Mouse (Mus musculus): ENCODE measurements around the gene Jup. TPM values are rescaled to one million over a fixed set of nuclear protein-coding genes. Genes with fewer than 3 reads are reported as not detected.
"Not testable (repeated sequence)": the region's sequence is repeated elsewhere in the genome, so short reads cannot be mapped to it uniquely, and the experiment has no call there.

Jup gene
- polyA plus RNA-seq, 1 experiment from 2014 or later = 107 TPM

- not testable (repeated sequence) for DNase-seq (ENCODE audit: low spot score)
Measured at GRCm38 (mm10) chr11:100361059-100361458, 36.5 kb downstream of the Jup start.

GRCm38 (mm10) chr11:100360175-100360574, 37.4 kb downstream of the Jup start:
- Histone ChIP-seq H3K4me2 (ENCODE audit: low read depth, low read length) (no peak overlapping the region), H3K27me3 (replicated peaks; ENCODE audit: control insufficient read depth, insufficient read depth, low read length) (peaks cover 33% of the 10 kb centered on the region), H3K4me3 (ENCODE audit: low read depth, low read length) (no peak overlapping the region), H3K4me1 (ENCODE audit: control insufficient read depth, insufficient read depth, low read length) (no peaks in the 10 kb centered on the region), H3K9ac (ENCODE audit: low read depth, low read length) (no peak overlapping the region), H3K27ac (replicated peaks; ENCODE audit: low read depth, low read length) (no peak overlapping the region), H3K9me3 (ENCODE audit: control insufficient read depth, low read length) (no peaks in the 10 kb centered on the region), H3K36me3 (ENCODE audit: control insufficient read depth, insufficient read depth, low read length) (no peaks in the 10 kb centered on the region)
- DNase-seq (ENCODE audit: low spot score) = no peak
- WGBS = 79% methylated on average over 6 of the region's 6 CpGs
- ATAC-seq (ENCODE audit: low read depth) = no peak

More at GRCm38 (mm10) chr11:100361059-100361458, 36.5 kb downstream of the Jup start:
- H3K4me1 ChIP-seq (ENCODE audit: control insufficient read depth, insufficient read depth, low read length); H3K9me3 ChIP-seq (ENCODE audit: control insufficient read depth, low read length); H3K4me2 ChIP-seq (ENCODE audit: low read depth, low read length); H3K4me3 ChIP-seq (ENCODE audit: low read depth, low read length); H3K9ac ChIP-seq (ENCODE audit: low read depth, low read length); ATAC-seq (ENCODE audit: low read depth); H3K27ac ChIP-seq (replicated peaks; ENCODE audit: low read depth, low read length); H3K36me3 ChIP-seq (ENCODE audit: control insufficient read depth, insufficient read depth, low read length): not testable (repeated sequence)
- no CpG with 5 or more reads among the region's 13 CpGs for WGBS
- peaks cover 24% of the 10 kb centered on the region for H3K27me3 ChIP-seq (replicated peaks; ENCODE audit: control insufficient read depth, insufficient read depth, low read length)

- no peak for DNase-seq (ENCODE audit: low spot score)
- Histone ChIP-seq H3K9me3 (ENCODE audit: control insufficient read depth, low read length) (no peaks in the 10 kb centered on the region), H3K27me3 (replicated peaks; ENCODE audit: control insufficient read depth, insufficient read depth, low read length) (peaks cover 59% of the 10 kb centered on the region), H3K4me3 (ENCODE audit: low read depth, low read length) (no peak overlapping the region), H3K27ac (replicated peaks; ENCODE audit: low read depth, low read length) (no peak overlapping the region), H3K36me3 (ENCODE audit: control insufficient read depth, insufficient read depth, low read length) (no peaks in the 10 kb centered on the region), H3K4me2 (ENCODE audit: low read depth, low read length) (no peak overlapping the region), H3K4me1 (ENCODE audit: control insufficient read depth, insufficient read depth, low read length) (0 out of 2 replicates have a peak, but pooled peaks cover 3% of the 10 kb centered on the region), H3K9ac (ENCODE audit: low read depth, low read length) (no peak overlapping the region)
- WGBS = 51% methylated on average over 5 of the region's 5 CpGs
- ATAC-seq (ENCODE audit: low read depth) = no peak
Measured at GRCm38 (mm10) chr11:100357408-100357807, 40.2 kb downstream of the Jup start.

GRCm38 (mm10) chr11:100356819-100357211, 40.7 kb downstream of the Jup start:
- peaks cover 59% of the 10 kb centered on the region for H3K27me3 ChIP-seq (replicated peaks; ENCODE audit: control insufficient read depth, insufficient read depth, low read length)
- 21% methylated on average over 9 of the region's 9 CpGs for WGBS
- DNase-seq (ENCODE audit: low spot score) (no peak), ATAC-seq (ENCODE audit: low read depth) (no peak)
- H3K27ac ChIP-seq (replicated peaks; ENCODE audit: low read depth, low read length) = no peak overlapping the region
- no peak overlapping the region for H3K9ac ChIP-seq (ENCODE audit: low read depth, low read length)
- H3K4me1 ChIP-seq (ENCODE audit: control insufficient read depth, insufficient read depth, low read length) = 0 out of 2 replicates have a peak, but pooled peaks cover 6% of the 10 kb centered on the region
- H3K36me3 ChIP-seq (ENCODE audit: control insufficient read depth, insufficient read depth, low read length) = no peaks in the 10 kb centered on the region
- H3K4me3 ChIP-seq (ENCODE audit: low read depth, low read length) = peak overlapping the region; percentile 52
- H3K4me2 ChIP-seq (ENCODE audit: low read depth, low read length) = peak overlapping the region; percentile 98
- no peaks in the 10 kb centered on the region for H3K9me3 ChIP-seq (ENCODE audit: control insufficient read depth, low read length)

- Histone ChIP-seq H3K36me3 (ENCODE audit: control insufficient read depth, insufficient read depth, low read length) (no peaks in the 10 kb centered on the region), H3K4me3 (ENCODE audit: low read depth, low read length) (peak within 1 kb of the TSS; percentile 52), H3K4me2 (ENCODE audit: low read depth, low read length) (peak within 1 kb of the TSS; percentile 98), H3K4me1 (ENCODE audit: control insufficient read depth, insufficient read depth, low read length) (0 out of 2 replicates have a peak, but pooled peaks cover 6% of the 10 kb centered on the region), H3K9ac (ENCODE audit: low read depth, low read length) (peak within 1 kb of the TSS; percentile 61), H3K27me3 (replicated peaks; ENCODE audit: control insufficient read depth, insufficient read depth, low read length) (peaks cover 59% of the 10 kb centered on the region), H3K9me3 (ENCODE audit: control insufficient read depth, low read length) (no peaks in the 10 kb centered on the region), H3K27ac (replicated peaks; ENCODE audit: low read depth, low read length) (no peak within 1 kb of the TSS)
- DNase-seq (ENCODE audit: low spot score) = peak; percentile 82
- 2% methylated on average over 46 of the region's 49 CpGs for WGBS
- ATAC-seq (ENCODE audit: low read depth) = peak; percentile 72
Measured at GRCm38 (mm10) chr11:100355972-100356818, 41.4 kb downstream of the Jup start, which contains the start of gene Hap1. Gene Hap1, minus strand, starts transcription at chr11:100356128.

- no peak overlapping the region for H3K27ac ChIP-seq (replicated peaks; ENCODE audit: low read depth, low read length)
- H3K9ac ChIP-seq (ENCODE audit: low read depth, low read length) = peak overlapping the region; percentile 61
- peak; percentile 36 for DNase-seq (ENCODE audit: low spot score)
- no peaks in the 10 kb centered on the region for H3K9me3 ChIP-seq (ENCODE audit: control insufficient read depth, low read length)
- H3K27me3 ChIP-seq (replicated peaks; ENCODE audit: control insufficient read depth, insufficient read depth, low read length) = peaks cover 59% of the 10 kb centered on the region
- WGBS = 2% methylated on average over 43 of the region's 54 CpGs
- H3K4me2 ChIP-seq (ENCODE audit: low read depth, low read length) = peak overlapping the region; percentile 98
- ATAC-seq (ENCODE audit: low read depth) = peak; percentile 38; the same call in 1 of the 2 replicates
- 0 out of 2 replicates have a peak, but pooled peaks cover 6% of the 10 kb centered on the region for H3K4me1 ChIP-seq (ENCODE audit: control insufficient read depth, insufficient read depth, low read length)
- H3K4me3 ChIP-seq (ENCODE audit: low read depth, low read length) = peak overlapping the region; percentile 52
- H3K36me3 ChIP-seq (ENCODE audit: control insufficient read depth, insufficient read depth, low read length) = no peaks in the 10 kb centered on the region
Measured at GRCm38 (mm10) chr11:100355151-100355951, 42.2 kb downstream of the Jup start.

GRCm38 (mm10) chr11:100352076-100352857, 45.3 kb downstream of the Jup start:
- H3K4me1 ChIP-seq (ENCODE audit: control insufficient read depth, insufficient read depth, low read length) = 0 out of 2 replicates have a peak, but pooled peaks cover 6% of the 10 kb centered on the region
- DNase-seq (ENCODE audit: low spot score) (peak; percentile 39), ATAC-seq (ENCODE audit: low read depth) (no peak)
- no peaks in the 10 kb centered on the region for H3K36me3 ChIP-seq (ENCODE audit: control insufficient read depth, insufficient read depth, low read length)
- no peaks in the 10 kb centered on the region for H3K9me3 ChIP-seq (ENCODE audit: control insufficient read depth, low read length)
- H3K4me3 ChIP-seq (ENCODE audit: low read depth, low read length) = no peak overlapping the region
- peak overlapping the region; percentile 31; the same call in 1 of the 2 replicates for H3K9ac ChIP-seq (ENCODE audit: low read depth, low read length)
- 22% methylated on average over 9 of the region's 10 CpGs for WGBS
- H3K27ac ChIP-seq (replicated peaks; ENCODE audit: low read depth, low read length) = no peak overlapping the region
- peaks cover 47% of the 10 kb centered on the region for H3K27me3 ChIP-seq (replicated peaks; ENCODE audit: control insufficient read depth, insufficient read depth, low read length)
- no peak overlapping the region for H3K4me2 ChIP-seq (ENCODE audit: low read depth, low read length)

GRCm38 (mm10) chr11:100344269-100344668, 53.3 kb downstream of the Jup start:
- no peak for ATAC-seq (ENCODE audit: low read depth)
- no peaks in the 10 kb centered on the region for H3K9me3 ChIP-seq (ENCODE audit: control insufficient read depth, low read length)
- H3K27me3 ChIP-seq (replicated peaks; ENCODE audit: control insufficient read depth, insufficient read depth, low read length) = no peaks in the 10 kb centered on the region
- no peaks in the 10 kb centered on the region for H3K36me3 ChIP-seq (ENCODE audit: control insufficient read depth, insufficient read depth, low read length)
- no peak overlapping the region for H3K9ac ChIP-seq (ENCODE audit: low read depth, low read length)
- no peak overlapping the region for H3K4me3 ChIP-seq (ENCODE audit: low read depth, low read length)
- no peak for DNase-seq (ENCODE audit: low spot score)
- H3K27ac ChIP-seq (replicated peaks; ENCODE audit: low read depth, low read length) = no peak overlapping the region
- 91% methylated on average over 10 of the region's 10 CpGs for WGBS
- no peaks in the 10 kb centered on the region for H3K4me1 ChIP-seq (ENCODE audit: control insufficient read depth, insufficient read depth, low read length)
- no peak overlapping the region for H3K4me2 ChIP-seq (ENCODE audit: low read depth, low read length)

All from embryonic facial prominence, embryonic 14.5 days (tissue).